Mouse (Mus musculus): ENCODE data around the gene Ppp6r1.

The Ppp6r1 gene

GRCm38 (mm10) chr7:4658128-4658907, 501 bp downstream of the Ppp6r1 start:
- intact Hi-C loops (cut with DNase I), result no loop called here

GRCm38 (mm10) chr7:4657521-4658127, 1.2 kb downstream of the Ppp6r1 start:
- intact Hi-C loops (cut with DNase I), result no loop called here

DNA sequence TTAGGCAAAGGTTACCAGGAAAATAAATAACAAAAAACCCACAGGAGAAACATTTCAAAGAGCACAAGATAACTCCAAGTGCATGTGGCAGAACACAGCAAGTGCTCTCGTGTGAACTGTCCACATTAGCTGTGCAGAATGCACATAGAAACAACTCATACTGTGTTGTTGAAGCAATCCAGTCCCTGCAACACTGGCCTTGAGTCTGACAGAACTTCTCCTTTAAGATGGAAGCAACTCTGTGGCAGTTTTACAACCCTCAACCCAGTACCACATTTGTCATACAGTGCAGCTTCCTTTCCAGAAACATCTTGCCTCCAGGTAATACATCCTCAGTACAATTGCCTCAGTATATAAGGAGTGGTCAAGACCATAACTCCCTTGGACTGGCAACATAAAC, 2.0 kb downstream of the Ppp6r1 start:
- intact Hi-C loops (cut with DNase I), result no loop called here

DNA sequence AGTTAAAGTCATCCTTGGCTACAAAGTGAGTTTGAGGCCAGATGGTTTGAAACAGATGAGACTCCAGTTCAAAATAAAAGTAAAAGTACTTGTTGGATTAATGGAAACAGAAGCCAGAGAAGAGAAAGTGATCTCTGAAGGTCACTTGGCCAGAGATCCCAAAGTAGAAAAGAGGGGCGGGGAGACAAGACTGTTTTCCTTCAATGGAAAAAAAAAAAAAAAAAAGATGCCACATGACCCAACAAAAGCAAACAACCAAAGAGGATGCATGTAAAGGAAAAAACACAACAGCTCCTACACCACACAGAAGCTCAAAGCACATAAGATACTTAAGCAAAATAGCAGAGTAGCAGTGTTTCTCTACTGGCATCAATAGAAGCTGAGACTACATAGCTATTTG, 2.9 kb downstream of the Ppp6r1 start:
- intact Hi-C loops (cut with DNase I), result no loop called here

GRCm38 (mm10) chr7:4655393-4655792, 3.4 kb downstream of the Ppp6r1 start:
- intact Hi-C loops (cut with DNase I), result no loop called here

GRCm38 (mm10) chr7:4654221-4654620, 4.6 kb downstream of the Ppp6r1 start:
- intact Hi-C loops (cut with DNase I), result no loop called here

DNA sequence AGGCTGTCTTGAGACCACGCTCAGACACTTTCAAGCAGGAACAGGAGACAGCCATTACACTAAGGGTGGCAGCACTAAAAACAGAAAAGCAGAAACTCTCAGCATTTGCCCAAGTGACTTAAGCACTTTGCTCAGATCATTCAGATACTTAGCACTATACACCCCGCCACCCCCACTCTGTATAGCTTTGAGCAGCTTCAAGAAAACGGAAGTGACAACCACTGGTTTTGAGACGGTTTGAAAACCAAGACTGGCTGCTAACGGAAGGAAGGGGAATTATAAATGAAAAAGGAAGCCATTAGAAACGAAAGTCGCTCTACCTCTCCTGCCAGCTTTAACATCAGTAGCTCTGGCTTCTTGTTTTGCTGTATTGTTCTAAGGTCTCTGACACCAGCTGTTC, 5.0 kb downstream of the Ppp6r1 start:
- intact Hi-C loops (cut with DNase I), result no loop called here

DNA sequence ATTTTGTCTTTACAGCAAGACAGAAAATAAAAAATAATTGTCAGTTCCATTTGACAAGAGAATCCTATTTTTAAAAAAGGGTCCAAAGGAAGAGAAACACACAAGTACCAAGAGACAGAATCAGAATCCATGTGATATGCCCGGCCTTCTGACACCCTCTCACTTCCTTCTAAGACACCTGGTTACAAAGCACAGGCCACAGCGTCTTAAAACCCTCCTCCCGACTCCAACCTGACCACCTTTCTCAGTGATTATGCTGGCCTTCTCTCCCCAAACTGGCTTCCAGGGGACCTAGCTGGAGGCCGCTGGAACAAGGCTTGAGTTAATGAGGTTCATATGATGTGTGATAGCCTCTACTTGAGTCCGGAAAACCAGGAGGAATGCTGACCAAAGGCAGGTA, 5.5 kb downstream of the Ppp6r1 start:
- intact Hi-C loops (cut with DNase I), result no loop called here

DNA sequence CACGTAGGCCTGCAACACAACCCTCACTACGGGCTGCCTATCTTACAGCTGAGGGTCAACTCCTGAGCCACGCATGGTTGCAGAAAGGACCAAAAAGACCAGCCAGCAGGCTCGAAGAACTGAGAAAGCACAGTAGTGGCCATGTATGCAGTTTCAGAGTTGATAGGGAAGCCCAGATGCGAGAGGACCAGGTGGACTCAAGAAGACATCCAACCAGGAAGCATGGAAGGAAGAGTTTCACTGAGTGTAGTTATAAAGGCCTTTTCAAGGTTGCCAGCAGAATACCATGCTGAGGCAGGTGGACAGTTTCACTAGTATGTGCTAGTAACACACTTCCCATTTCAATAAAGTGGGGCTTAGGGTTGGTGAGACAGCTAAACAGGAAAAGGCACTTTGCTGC, 6.1 kb downstream of the Ppp6r1 start:
- intact Hi-C loops (cut with DNase I), result no loop called here

DNA sequence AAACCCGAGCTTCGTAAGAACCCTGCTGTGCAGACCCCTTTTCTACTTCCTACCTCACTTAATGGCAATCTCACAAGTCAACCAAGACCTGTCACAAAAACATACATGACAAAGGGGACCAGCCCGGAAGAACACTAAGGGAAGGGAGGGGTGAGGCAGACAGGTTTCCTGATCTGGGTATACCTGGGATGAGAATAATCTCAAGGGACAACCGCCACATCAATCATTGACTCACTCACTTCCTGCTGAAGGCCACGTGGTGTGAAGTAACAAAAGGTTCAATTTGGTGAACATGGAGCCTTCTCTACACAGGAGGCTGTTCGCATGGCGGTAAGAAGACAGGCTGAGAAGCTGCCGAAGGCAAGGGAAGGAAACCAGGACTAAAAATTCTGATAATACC, 7.2 kb downstream of the Ppp6r1 start:
- intact Hi-C loops (cut with DNase I), result no loop called here

DNA sequence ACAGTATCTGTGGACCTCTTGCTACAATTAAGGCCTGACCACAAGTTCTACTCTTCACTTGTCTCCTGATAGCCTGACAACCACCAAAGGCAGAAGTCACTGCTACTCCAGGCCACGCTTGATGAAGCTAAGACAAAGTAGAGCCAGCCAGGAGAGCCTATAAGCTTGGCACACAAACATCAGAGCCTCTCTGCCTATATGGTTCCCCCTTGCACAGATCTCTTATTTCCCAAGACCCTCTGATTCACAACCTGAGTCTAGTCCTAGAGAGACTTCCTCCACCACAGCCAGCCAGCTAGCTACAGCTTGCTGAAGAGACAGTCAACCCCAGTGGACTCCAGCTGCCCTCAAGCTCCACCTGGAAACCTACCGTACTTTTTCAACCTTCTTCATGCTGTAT, 10.8 kb downstream of the Ppp6r1 start:
- intact Hi-C loops (cut with DNase I), result no loop called here

GRCm38 (mm10) chr7:4647291-4647690, 11.5 kb downstream of the Ppp6r1 start:
- intact Hi-C loops (cut with DNase I), result no loop called here

DNA sequence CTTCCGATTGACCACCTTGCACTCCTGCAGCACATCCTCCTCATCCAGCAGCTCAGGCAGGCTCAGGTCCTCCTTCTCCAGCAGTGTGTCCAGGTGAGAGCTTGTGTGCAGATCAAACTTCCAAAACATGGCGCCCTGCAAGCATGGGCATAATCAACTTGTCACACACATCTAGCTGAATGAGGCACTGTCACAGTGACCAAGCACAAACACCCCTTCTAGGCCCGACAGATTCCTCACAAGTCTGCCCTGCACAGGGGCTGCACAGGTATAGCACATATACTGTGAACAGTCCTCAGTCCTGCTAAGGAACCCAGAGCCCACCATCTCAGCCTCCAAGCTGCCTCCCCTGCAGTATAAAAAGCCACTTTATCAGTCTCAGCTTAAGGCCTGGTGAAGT, 12.0 kb downstream of the Ppp6r1 start:
- intact Hi-C loops (cut with DNase I), result no loop called here

GRCm38 (mm10) chr7:4643225-4643624, 15.6 kb downstream of the Ppp6r1 start:
- intact Hi-C loops (cut with DNase I), result no loop called here

DNA sequence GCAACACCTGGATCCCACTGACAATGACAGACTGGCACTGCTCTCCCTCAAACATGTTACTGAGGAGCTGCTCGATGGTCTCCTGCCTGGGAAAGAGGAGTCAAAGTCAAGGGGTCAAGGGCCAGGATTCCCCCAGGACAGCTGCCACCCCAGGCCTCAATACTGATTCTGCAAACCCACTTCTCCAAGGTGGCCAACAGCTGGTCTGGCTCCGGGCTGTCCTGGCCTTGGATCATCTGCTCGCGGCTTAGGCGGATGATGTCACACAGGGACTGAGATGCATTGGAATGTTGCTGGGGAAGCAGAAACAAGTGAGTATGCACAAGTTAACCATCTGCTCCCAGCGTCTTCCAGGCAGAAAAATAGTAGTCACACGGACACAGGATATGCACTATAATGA, 16.9 kb downstream of the Ppp6r1 start:
- intact Hi-C loops (cut with DNase I), result no loop called here

GRCm38 (mm10) chr7:4641155-4641554, 17.7 kb downstream of the Ppp6r1 start:
- intact Hi-C loops (cut with DNase I), result no loop called here

DNA sequence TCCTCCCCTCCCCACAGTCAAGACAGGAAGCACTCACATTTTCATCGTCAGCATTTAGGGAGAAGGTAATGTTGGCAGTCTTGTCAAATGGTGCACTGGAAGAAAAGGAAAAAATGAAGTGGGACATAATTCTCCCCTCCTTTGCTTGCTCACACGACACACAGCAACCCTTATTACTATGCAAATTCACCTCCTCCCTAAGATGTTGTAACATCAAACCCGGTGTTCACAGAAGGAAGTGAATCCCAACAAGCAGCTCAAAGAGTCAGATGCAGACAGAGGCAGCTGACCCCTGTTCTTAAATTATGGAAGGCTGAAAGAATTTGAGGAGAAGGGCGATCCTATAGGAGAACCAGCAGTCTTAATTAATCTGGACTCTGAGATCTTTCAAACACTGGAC, 22.6 kb downstream of the Ppp6r1 start:
- intact Hi-C loops (cut with DNase I), result no loop called here

DNA sequence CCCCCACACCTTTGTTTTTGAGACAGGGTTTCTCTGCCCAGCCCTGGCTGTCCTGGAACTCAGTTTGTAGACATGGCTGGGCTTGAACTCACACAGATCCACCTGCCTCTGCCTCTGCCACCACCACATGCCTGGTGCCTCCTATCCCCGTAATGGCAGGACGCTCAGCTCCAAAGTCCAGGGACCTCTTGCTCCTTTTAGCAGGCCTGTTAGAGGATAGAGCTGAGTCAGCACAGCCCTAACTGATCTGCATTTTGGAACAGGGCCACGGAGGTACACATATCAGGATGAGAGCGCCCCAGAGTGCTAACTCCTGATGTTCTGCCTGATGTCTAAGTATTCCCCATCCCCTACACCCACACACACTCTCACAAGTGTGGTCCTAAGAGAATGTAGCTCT, 27.8 kb downstream of the Ppp6r1 start, which contains the start of gene Tmem86b:
Tmem86b (minus strand) TSS at position 392 of the 400 bp plus-strand sequence.
- intact Hi-C loops (cut with DNase I), result no loop called here

DNA sequence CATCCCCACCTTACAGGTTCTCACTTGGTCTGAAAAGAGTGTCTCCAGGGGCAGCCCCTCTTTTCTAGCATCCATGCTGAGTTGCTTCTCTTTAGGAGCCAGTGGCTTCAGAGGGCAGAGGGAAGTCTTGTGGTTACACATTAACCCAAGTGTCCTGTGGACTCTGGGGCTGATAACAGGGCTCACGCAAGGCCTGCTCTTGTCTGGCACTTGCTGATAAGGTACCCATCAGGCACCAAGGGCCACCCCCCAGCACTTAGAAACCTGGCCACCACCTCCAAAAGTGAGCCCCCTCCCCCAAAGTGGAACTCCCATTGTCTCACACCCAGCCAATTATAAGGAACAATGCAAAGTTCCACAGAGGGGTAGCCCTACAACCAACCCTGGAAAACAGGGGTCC, 28.6 kb downstream of the Ppp6r1 start:
- intact Hi-C loops (cut with DNase I), result no loop called here

GRCm38 (mm10) chr7:4629586-4629985, 29.2 kb downstream of the Ppp6r1 start:
- intact Hi-C loops (cut with DNase I), result loop anchor here (10.0 kb wide), 2 partner anchors 75 to 165 kb away; partner anchors contain the start of gene Rpl28

DNA sequence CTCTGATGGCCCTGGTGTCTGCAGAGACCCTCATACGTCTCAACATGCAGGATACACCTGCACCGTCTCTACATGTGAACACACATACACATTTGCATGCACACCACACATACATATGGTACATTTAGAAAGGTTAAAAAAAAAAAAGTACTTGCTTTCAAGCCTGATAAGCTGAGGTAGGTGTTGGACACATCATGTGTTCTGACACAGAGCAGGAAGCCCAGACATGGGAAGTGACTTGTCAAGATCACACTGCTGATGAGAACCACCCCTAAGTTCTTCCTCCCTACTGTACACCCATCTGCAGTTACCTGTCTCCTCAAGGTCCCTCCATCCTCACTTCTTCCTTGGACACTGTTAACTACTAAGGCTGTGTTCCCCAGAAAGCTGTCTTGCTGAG, 32.9 kb downstream of the Ppp6r1 start:
- intact Hi-C loops (cut with DNase I), result loop anchor here (10.0 kb wide), 2 partner anchors 71 to 169 kb away; partner anchors contain the start of gene Rpl28

DNA sequence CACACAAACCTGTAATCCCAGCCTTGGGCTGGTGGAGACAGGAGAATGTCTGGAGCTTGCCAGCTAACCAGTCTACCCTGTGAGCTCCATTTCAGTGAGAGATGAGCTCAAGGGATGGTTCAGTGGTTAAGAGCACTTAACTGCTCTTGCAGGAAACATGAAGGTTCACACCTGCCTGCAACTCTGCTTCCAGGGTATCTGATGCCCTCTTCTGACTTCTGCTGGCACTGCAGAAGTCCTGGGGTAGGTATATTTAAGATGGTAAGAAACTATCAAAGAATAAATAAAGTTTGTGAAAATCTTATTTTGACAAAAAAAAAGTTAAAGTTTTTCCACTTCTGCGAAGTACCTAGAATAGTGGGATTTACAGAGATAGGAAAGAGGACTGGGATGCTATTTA, 34.5 kb downstream of the Ppp6r1 start:
- intact Hi-C loops (cut with DNase I), result loop anchor here (10.0 kb wide), 2 partner anchors 70 to 170 kb away; partner anchors contain the start of gene Rpl28

Measured in adrenal gland (tissue).